Mouse (Mus musculus) thymus, adult 2 months (tissue): Measurements from ENCODE around the gene 5730522E02Rik.

Experiments used
- CTCF ChIP-seq: fragments of 200-500 bp; IDR thresholded peaks from 2 replicates; pipeline ENCODE4 v1.5.1; 2012; ENCODE audit warnings: mild to moderate bottlenecking, control low read depth, low read length, moderate library complexity, borderline replicate concordance; ENCODE audit not compliant: control insufficient read depth, poor library complexity, insufficient read depth; ENCODE audit errors: extremely low read depth
- POLR2A ChIP-seq: fragments of 200-500 bp; IDR thresholded peaks from 2 replicates; pipeline ENCODE4 v1.6.1; 2012; ENCODE audit warnings: mild to moderate bottlenecking, low read length, control low read depth, moderate library complexity; ENCODE audit not compliant: control insufficient read depth, poor library complexity, insufficient read depth; ENCODE audit errors: extremely low read depth

GRCm38 (mm10) chr11:26063252-26063651, 147.3 kb downstream of the 5730522E02Rik start:
- no peak for TF ChIP-seq CTCF
- no peak for TF ChIP-seq POLR2A
